19 mouse cellular contexts compared by ENCODE assay signal in the genomic region with DNA sequence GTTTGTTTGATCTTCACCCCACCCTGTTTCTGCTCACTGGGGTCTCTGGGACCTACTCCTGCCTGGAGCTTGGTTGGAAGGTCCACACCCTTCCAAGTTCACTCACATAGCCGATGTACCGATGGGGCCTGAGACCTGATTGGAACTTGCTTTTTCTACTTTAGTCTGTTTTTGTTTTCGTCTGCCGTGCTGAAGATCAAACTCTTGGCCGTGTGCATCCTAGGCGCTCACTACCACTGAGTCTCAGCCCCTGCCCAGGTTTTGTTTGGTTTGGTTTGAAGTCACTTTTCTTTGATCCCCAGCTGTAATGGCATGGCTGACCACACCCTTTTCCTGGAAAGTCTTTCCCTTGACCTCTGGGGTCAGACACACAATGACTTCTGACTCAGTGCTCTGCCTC. TPM values are rescaled to one million over a fixed set of nuclear protein-coding genes. Genes with fewer than 3 reads are reported as not detected.
DNase-seq lines count a peak whose midpoint lies in the region; ATAC-seq and TF ChIP-seq lines count a peak whose summit lies in the region.
"Had no signal": no experiment of that assay in that cellular context is flagged by ENCODE, and none has a peak within 500 bp of the region (broad histone marks: within the 10 kb centered on the region; RNA-seq: fewer than 3 reads in every experiment).

No protein-coding gene starts in this region.

- H3K27ac ChIP-seq in hindbrain, postnatal 0 days: peak overlapping the region; percentile 32; the same call in 1 of the 2 replicates
- no peak overlapping the region for H3K27ac ChIP-seq in hindbrain, embryonic 11.5 days (ENCODE audit: low read depth, low read length)
- H3K27ac ChIP-seq in embryonic facial prominence, embryonic 10.5 days (replicated peaks): peak overlapping the region; percentile 62; the same call in 1 of the 2 replicates
- H3K27ac ChIP-seq in liver, embryonic 16.5 days (ENCODE audit: low read length): peak overlapping the region; percentile 96

- H3K4me2 ChIP-seq in hindbrain, postnatal 0 days (ENCODE audit: low read depth, low read length): no peak overlapping the region
- H3K4me2 ChIP-seq in hindbrain, embryonic 11.5 days (replicated peaks; ENCODE audit: low read depth, low read length): no peak overlapping the region
- H3K4me2 ChIP-seq in liver, embryonic 16.5 days (ENCODE audit: low read depth, low read length): no peak overlapping the region

- TF ChIP-seq CTCF in hindbrain, postnatal 0 days (IDR thresholded peaks at IDR 0.05; ENCODE audit: low read depth): no peak

- H3K4me3 ChIP-seq in hindbrain, postnatal 0 days (ENCODE audit: low read length): no peak overlapping the region
- no peak overlapping the region for H3K4me3 ChIP-seq in hindbrain, embryonic 11.5 days (ENCODE audit: low read depth, low read length)
- H3K4me3 ChIP-seq in embryonic facial prominence, embryonic 10.5 days: no peak overlapping the region
- no peak overlapping the region for H3K4me3 ChIP-seq in liver, embryonic 16.5 days (ENCODE audit: low read depth, low read length)

- no peaks in the 10 kb centered on the region for H3K36me3 ChIP-seq in hindbrain, postnatal 0 days (ENCODE audit: insufficient read depth, low read length)
- H3K36me3 ChIP-seq in hindbrain, embryonic 11.5 days (ENCODE audit: control insufficient read depth, insufficient read depth, low read length): no peaks in the 10 kb centered on the region
- H3K36me3 ChIP-seq in embryonic facial prominence, embryonic 10.5 days (replicated peaks): no peaks in the 10 kb centered on the region
- H3K36me3 ChIP-seq in liver, embryonic 16.5 days (ENCODE audit: control insufficient read depth, insufficient read depth): no peaks in the 10 kb centered on the region

- WGBS in hindbrain, postnatal 0 days: 93% methylated on average over 6 of the region's 6 CpGs
- WGBS in hindbrain, embryonic 11.5 days: 87% methylated on average over 6 of the region's 6 CpGs
- 92% methylated on average over 6 of the region's 6 CpGs for WGBS in embryonic facial prominence, embryonic 10.5 days
- 90% methylated on average over 6 of the region's 6 CpGs for WGBS in liver, embryonic 16.5 days (ENCODE audit: insufficient replicate concordance)

- peaks cover 14% of the 10 kb centered on the region for H3K4me1 ChIP-seq in hindbrain, postnatal 0 days (ENCODE audit: insufficient read depth, low read length)
- peaks cover 8% of the 10 kb centered on the region; the same call in 1 of the 2 replicates for H3K4me1 ChIP-seq in hindbrain, embryonic 11.5 days (replicated peaks; ENCODE audit: control insufficient read depth, insufficient read depth, low read length)
- H3K4me1 ChIP-seq in embryonic facial prominence, embryonic 10.5 days: peaks cover 48% of the 10 kb centered on the region
- H3K4me1 ChIP-seq in liver, embryonic 16.5 days (ENCODE audit: control insufficient read depth, low read depth, low read length): peaks cover 80% of the 10 kb centered on the region

- no peaks in the 10 kb centered on the region for H3K27me3 ChIP-seq in hindbrain, postnatal 0 days (ENCODE audit: insufficient read depth, low read length)
- no peaks in the 10 kb centered on the region for H3K27me3 ChIP-seq in hindbrain, embryonic 11.5 days (ENCODE audit: control insufficient read depth, insufficient read depth, low read length)
- H3K27me3 ChIP-seq in embryonic facial prominence, embryonic 10.5 days (replicated peaks; ENCODE audit: low read depth, poor library complexity, severe bottlenecking): no peaks in the 10 kb centered on the region; the same call in 1 of the 2 replicates
- H3K27me3 ChIP-seq in liver, embryonic 16.5 days (ENCODE audit: control insufficient read depth, insufficient read depth, low read depth, low read length): no peaks in the 10 kb centered on the region

- no peak for ATAC-seq in hindbrain, postnatal 0 days
- ATAC-seq in hindbrain, embryonic 11.5 days (ENCODE audit: low FRiP score): no peak
- ATAC-seq in liver, embryonic 16.5 days (ENCODE audit: low read depth): no peak

- no peak overlapping the region for H3K9ac ChIP-seq in hindbrain, postnatal 0 days (replicated peaks; ENCODE audit: low read length)
- H3K9ac ChIP-seq in hindbrain, embryonic 11.5 days (ENCODE audit: low read depth, low read length): no peak overlapping the region
- H3K9ac ChIP-seq in liver, embryonic 16.5 days (ENCODE audit: low read depth, low read length): no peak overlapping the region

- no peaks in the 10 kb centered on the region for H3K9me3 ChIP-seq in hindbrain, postnatal 0 days (ENCODE audit: low read length)
- no peaks in the 10 kb centered on the region for H3K9me3 ChIP-seq in hindbrain, embryonic 11.5 days (ENCODE audit: control insufficient read depth, low read length)
- H3K9me3 ChIP-seq in embryonic facial prominence, embryonic 10.5 days: no peaks in the 10 kb centered on the region
- no peaks in the 10 kb centered on the region for H3K9me3 ChIP-seq in liver, embryonic 16.5 days (replicated peaks; ENCODE audit: control insufficient read depth, low read length)

- DNase-seq in hindbrain, postnatal 0 days (ENCODE audit: low spot score): no peak
- no peak for DNase-seq in hindbrain, embryonic 11.5 days (ENCODE audit: low spot score)
- DNase-seq in ES-CJ7 (ENCODE audit: low read depth, low spot score): peak; percentile 69
- DNase-seq in embryonic facial prominence, embryonic 10.5 days (ENCODE audit: low spot score): no peak
- no peak for DNase-seq in spleen, adult 18-20 months
- DNase-seq in thymus, postnatal 10 days (ENCODE audit: low spot score in 2 of 2): no peak
- DNase-seq: cerebellum, adult 8-10 months; embryo, embryonic 11 days; heart, adult 18-20 months; heart, postnatal 10 days; kidney, adult 18-20 months; kidney, postnatal 4 days; right cerebral cortex, adult 18-20 months; thymus, adult 18-20 months had no signal

RNA-seq across cellular contexts. Expression of a gene that starts 17.3 kb away (rescaled TPM):
- not detected in 2 replicates for total RNA-seq in hindbrain, postnatal 0 days (2014; rRNA removed)
- 0.33 and 0.52 TPM in 2 replicates for polyA plus RNA-seq in hindbrain, postnatal 0 days (2015; fragmentation: Nextera tagmentation; extraction: Ambion mirVana)
- polyA plus RNA-seq in hindbrain, embryonic 11.5 days (2014; fragmentation: Nextera tagmentation; extraction: Ambion mirVana): not detected in 2 replicates
- not detected in 2 replicates for polyA plus RNA-seq in embryonic facial prominence, embryonic 10.5 days (2016; fragmentation: Nextera tagmentation; extraction: Ambion mirVana)
- not detected in 2 replicates for polyA plus RNA-seq in liver, embryonic 16.5 days (2015; fragmentation: Nextera tagmentation; extraction: Ambion mirVana)
- total RNA-seq: heart, adult 18-20 months; heart, postnatal 10 days had no signal
- polyA plus RNA-seq: limb, embryonic 11.5 days; neural tube, embryonic 14.5 days; spleen, adult 2 months had no signal

RNA-seq across cellular contexts. Expression of a gene that starts 25.7 kb away (rescaled TPM):
- total RNA-seq in hindbrain, postnatal 0 days (2014; rRNA removed): not detected in 2 replicates
- 0.16 TPM in 1 of 2 replicates, not detected in the other for polyA plus RNA-seq in hindbrain, postnatal 0 days (2015; fragmentation: Nextera tagmentation; extraction: Ambion mirVana)
- polyA plus RNA-seq in hindbrain, embryonic 11.5 days (2014; fragmentation: Nextera tagmentation; extraction: Ambion mirVana): 0.25 and 0.29 TPM in 2 replicates
- polyA plus RNA-seq in embryonic facial prominence, embryonic 10.5 days (2016; fragmentation: Nextera tagmentation; extraction: Ambion mirVana): 0.24 and 0.39 TPM in 2 replicates
- polyA plus RNA-seq in liver, embryonic 16.5 days (2015; fragmentation: Nextera tagmentation; extraction: Ambion mirVana): 0.25 and 1.3 TPM in 2 replicates
- total RNA-seq: megakaryocyte, adult 5-6 weeks had no signal
- polyA plus RNA-seq: spleen, adult 2 months had no signal
